Mouse (Mus musculus) stomach, embryonic 14.5 days (tissue): ENCODE measurements around the gene Mbnl2. TPM values are rescaled to one million over a fixed set of nuclear protein-coding genes. Genes with fewer than 3 reads are reported as not detected.

Experiments used
- ATAC-seq: fragments of 200-750 bp; cut with Nextera tagmentation; 2 replicates; pipeline ENCODE4 v1.8.0; 2017; ENCODE audit warnings: low read depth, moderate TSS enrichment; ENCODE audit not compliant: insufficient number of reproducible peaks, insufficient read depth, low FRiP score
- H3K27ac ChIP-seq: fragments of 300-500 bp; sonication (generic); 2 replicates; pipeline ENCODE4 v1.5.1; 2014; ENCODE audit warnings: mild to moderate bottlenecking, low read length, moderate library complexity, mixed read lengths
- H3K27me3 ChIP-seq: fragments of 300-500 bp; sonication (generic); 2 replicates; pipeline ENCODE4 v1.6.1; 2014; ENCODE audit warnings: low read length, control low read depth, mixed read lengths; ENCODE audit not compliant: control insufficient read depth, insufficient read depth
- H3K36me3 ChIP-seq: fragments of 300-500 bp; sonication (generic); 2 replicates; pipeline ENCODE4 v1.6.1; 2014; ENCODE audit warnings: mild to moderate bottlenecking, control low read depth, low read length, moderate library complexity, mixed read lengths; ENCODE audit not compliant: control insufficient read depth, insufficient read depth
- H3K4me1 ChIP-seq: fragments of 300-500 bp; sonication (generic); 2 replicates; pipeline ENCODE4 v1.6.1; 2014; ENCODE audit warnings: low read length, control low read depth, mixed read lengths; ENCODE audit not compliant: control insufficient read depth, insufficient read depth
- H3K4me2 ChIP-seq: fragments of 300-500 bp; sonication (generic); replicated peaks from 2 replicates; pipeline ENCODE4 v1.6.1; 2014; ENCODE audit warnings: low read depth, low read length, control low read depth
- H3K4me3 ChIP-seq: fragments of 300-500 bp; sonication (generic); 2 replicates; pipeline ENCODE4 v1.5.1; 2014; ENCODE audit warnings: low read depth, low read length, control low read depth
- H3K9ac ChIP-seq: fragments of 300-500 bp; sonication (generic); replicated peaks from 2 replicates; pipeline ENCODE4 v1.6.1; 2014; ENCODE audit warnings: low read depth, mild to moderate bottlenecking, control low read depth, low read length, moderate library complexity, mixed read lengths
- H3K9me3 ChIP-seq: fragments of 300-500 bp; sonication (generic); 2 replicates; pipeline ENCODE4 v1.6.1; 2016; ENCODE audit warnings: low read depth, low read length, control low read depth; ENCODE audit not compliant: control insufficient read depth
- WGBS: fragments of 180-500 bp; shearing (Covaris S2); extraction: QIAGEN DNeasy Blood & Tissue Kit; methylation state at CpG from one replicate; pipeline ENCODE4 v1.1.7; 2014; 5-methylcytosine and 5-hydroxymethylcytosine counted together
- polyA plus RNA-seq: library from polyadenylated mRNA; unstranded; fragments of >200 nt; fragmentation: Nextera tagmentation; extraction: Ambion mirVana; gene quantifications from 2 replicates; pipeline ENCODE4 v1.2.1, GENCODE M21; 2014

Mbnl2 gene
- 119 and 134 TPM in 2 replicates for polyA plus RNA-seq

- Histone ChIP-seq H3K4me1 (peaks cover 37% of the 10 kb centered on the region), H3K27ac (peak within 1 kb of the TSS; percentile 95), H3K9me3 (no peaks in the 10 kb centered on the region), H3K9ac (peak within 1 kb of the TSS; percentile 72), H3K27me3 (no peaks in the 10 kb centered on the region), H3K4me3 (peak within 1 kb of the TSS; percentile 75), H3K4me2 (peak within 1 kb of the TSS; percentile 96), H3K36me3 (no peaks in the 10 kb centered on the region)
- ATAC-seq: peak; percentile 97
- under 1% methylated on average over 35 of the region's 35 CpGs for WGBS
Observed at GRCm38 (mm10) chr14:120275246-120276238, at the start of gene Mbnl2. Mbnl2 (plus strand) TSS chr14:120275669.

GRCm38 (mm10) chr14:120232076-120232496 is 43.4 kb upstream of the Mbnl2 start:
- H3K9me3 ChIP-seq: no peaks in the 10 kb centered on the region
- 53% methylated on average over 7 of the region's 7 CpGs for WGBS
- H3K4me1 ChIP-seq: no peaks in the 10 kb centered on the region
- no peak for ATAC-seq
- H3K27me3 ChIP-seq: no peaks in the 10 kb centered on the region
- no peaks in the 10 kb centered on the region for H3K36me3 ChIP-seq
- H3K4me3 ChIP-seq: no peak overlapping the region
- no peak overlapping the region for H3K27ac ChIP-seq
- H3K9ac ChIP-seq: no peak overlapping the region
- no peak overlapping the region for H3K4me2 ChIP-seq

DNA sequence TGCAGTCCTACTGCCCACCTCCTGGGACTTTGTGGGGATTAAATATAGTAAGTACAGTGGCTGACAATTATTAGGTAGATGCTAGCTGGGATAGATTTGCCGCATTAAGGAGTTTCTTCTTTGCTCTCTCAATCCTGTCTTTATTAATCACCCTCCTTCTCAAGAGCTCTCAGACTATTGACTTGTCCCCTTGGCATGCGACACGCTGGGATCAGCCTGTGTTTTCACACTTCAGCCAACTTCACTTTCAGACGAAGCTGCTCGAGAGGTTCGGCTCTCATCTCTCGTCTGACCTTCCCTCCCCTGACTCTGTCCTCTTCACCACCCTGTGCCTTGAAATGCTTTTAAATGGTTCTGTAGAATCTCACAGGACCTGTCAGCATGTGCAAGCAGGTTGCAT is 39.9 kb upstream of the Mbnl2 start:
- Histone ChIP-seq H3K27ac (no peak overlapping the region), H3K4me3 (no peak overlapping the region), H3K36me3 (no peaks in the 10 kb centered on the region), H3K4me2 (no peak overlapping the region), H3K9me3 (no peaks in the 10 kb centered on the region), H3K9ac (no peak overlapping the region), H3K27me3 (no peaks in the 10 kb centered on the region), H3K4me1 (no peaks in the 10 kb centered on the region)
- ATAC-seq: no peak
- 56% methylated on average over 7 of the region's 7 CpGs for WGBS

DNA sequence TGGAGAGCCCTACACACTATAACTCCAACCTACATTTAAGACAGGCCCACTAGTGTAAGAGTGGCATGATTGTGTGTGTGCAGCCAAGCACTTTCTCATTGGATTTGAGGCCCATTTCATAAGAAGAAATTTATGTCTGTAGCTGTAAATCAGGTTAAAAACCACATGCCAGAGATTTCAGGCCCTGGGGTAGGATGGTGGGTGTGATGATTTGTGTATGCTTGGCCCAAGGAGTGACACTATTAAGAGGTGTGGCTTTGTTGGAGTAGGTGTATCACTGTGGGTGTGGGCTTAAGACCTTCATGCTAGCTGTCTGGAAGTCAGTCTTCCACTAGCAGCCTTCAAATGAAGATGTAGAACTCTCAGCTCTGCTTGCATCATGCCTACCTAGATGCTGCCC is 37.0 kb upstream of the Mbnl2 start:
- no peak for ATAC-seq
- no peaks in the 10 kb centered on the region for H3K9me3 ChIP-seq
- H3K4me1 ChIP-seq: no peaks in the 10 kb centered on the region
- H3K9ac ChIP-seq: no peak overlapping the region
- H3K4me2 ChIP-seq: no peak overlapping the region
- H3K27ac ChIP-seq: no peak overlapping the region
- no peaks in the 10 kb centered on the region for H3K27me3 ChIP-seq
- no peak overlapping the region for H3K4me3 ChIP-seq
- no peaks in the 10 kb centered on the region for H3K36me3 ChIP-seq

GRCm38 (mm10) chr14:120240209-120240608 is 35.3 kb upstream of the Mbnl2 start:
- 43% methylated on average over 4 of the region's 4 CpGs for WGBS
- no peak for ATAC-seq
- Histone ChIP-seq H3K9me3 (no peaks in the 10 kb centered on the region), H3K27me3 (no peaks in the 10 kb centered on the region), H3K4me2 (no peak overlapping the region), H3K4me3 (no peak overlapping the region), H3K4me1 (no peaks in the 10 kb centered on the region), H3K9ac (no peak overlapping the region), H3K27ac (no peak overlapping the region), H3K36me3 (no peaks in the 10 kb centered on the region)

DNA sequence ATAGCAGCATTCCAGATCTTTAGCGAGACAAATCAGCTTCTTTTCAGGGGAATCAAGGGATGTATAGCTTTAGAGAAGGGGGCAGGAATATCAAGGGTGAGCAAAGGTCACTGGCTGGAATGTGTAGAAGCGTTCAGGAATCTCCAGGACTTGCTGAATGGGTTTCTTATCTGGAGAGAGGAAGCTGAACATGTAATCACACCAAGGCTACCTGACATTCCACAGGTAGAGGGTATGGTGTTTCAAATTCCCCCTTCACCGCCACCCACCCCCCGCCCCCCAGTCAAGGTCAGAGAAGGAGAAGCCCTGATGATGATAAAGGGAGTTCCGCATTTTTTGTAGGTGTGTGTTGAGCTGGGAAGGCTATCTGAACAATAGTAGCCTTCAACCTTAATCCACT is 32.8 kb upstream of the Mbnl2 start:
- Histone ChIP-seq H3K36me3 (no peaks in the 10 kb centered on the region), H3K9ac (no peak overlapping the region), H3K27me3 (no peaks in the 10 kb centered on the region), H3K4me3 (no peak overlapping the region), H3K9me3 (no peaks in the 10 kb centered on the region), H3K27ac (no peak overlapping the region), H3K4me2 (no peak overlapping the region), H3K4me1 (no peaks in the 10 kb centered on the region)
- no peak for ATAC-seq
- 36% methylated on average over 5 of the region's 5 CpGs for WGBS

DNA sequence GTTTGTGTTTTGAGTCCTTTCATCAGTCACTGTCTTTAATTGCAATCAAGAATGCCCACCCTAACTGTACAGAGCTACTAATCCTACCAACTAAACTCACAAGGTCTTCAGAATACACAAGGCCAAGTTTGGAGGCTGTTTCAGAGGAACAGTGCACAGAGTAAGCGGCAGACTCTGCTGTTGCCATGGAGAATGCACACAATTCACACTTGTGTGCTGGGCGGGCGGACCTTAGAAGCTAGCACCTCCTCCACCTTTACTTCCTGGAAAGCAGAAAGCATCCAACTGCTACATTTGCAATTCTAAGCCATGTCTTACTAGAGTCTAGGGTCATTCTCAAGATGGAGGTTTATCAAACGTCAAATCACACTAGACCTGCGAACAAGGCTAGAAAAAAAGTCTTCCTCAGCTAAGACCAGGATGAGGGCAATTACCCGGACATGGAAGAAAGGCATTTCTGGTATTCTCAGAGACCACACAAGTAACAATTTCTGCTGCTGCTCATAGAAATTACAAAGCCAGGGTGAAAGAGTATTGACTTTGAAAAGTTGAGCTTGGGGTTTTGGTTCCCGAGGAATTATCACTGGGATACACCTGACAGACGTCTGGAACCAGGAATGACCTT is 30.3 kb upstream of the Mbnl2 start:
- ATAC-seq: no peak
- WGBS: 60% methylated on average over 8 of the region's 8 CpGs
- Histone ChIP-seq H3K27me3 (no peaks in the 10 kb centered on the region), H3K36me3 (no peaks in the 10 kb centered on the region), H3K4me1 (no peaks in the 10 kb centered on the region), H3K9ac (no peak overlapping the region), H3K4me3 (no peak overlapping the region), H3K4me2 (no peak overlapping the region), H3K9me3 (no peaks in the 10 kb centered on the region), H3K27ac (no peak overlapping the region)

DNA sequence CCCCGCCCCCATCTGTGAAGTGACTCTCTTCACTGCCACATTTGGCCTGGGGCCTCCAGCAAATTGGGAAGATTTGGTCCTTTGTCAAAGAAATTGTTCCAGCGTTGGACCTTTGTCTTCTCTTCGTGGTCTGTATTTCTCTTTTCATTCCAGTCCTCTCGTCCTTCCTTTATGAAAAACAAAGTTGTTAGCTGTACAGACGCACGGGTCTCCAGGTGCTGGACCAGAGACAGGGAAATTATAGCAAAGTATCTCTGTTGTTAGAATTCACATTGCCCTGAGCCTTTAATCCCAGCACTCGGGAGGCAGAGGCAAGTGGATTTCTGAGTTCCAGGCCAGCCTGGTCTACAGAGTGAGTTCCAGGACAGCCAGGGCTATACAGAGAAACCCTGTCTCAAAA is 22.1 kb upstream of the Mbnl2 start:
- no peaks in the 10 kb centered on the region for H3K9me3 ChIP-seq
- H3K4me2 ChIP-seq: no peak overlapping the region
- peaks cover 4% of the 10 kb centered on the region; the same call in 1 of the 2 replicates for H3K4me1 ChIP-seq
- no peak overlapping the region for H3K4me3 ChIP-seq
- H3K27ac ChIP-seq: no peak overlapping the region
- no peaks in the 10 kb centered on the region for H3K27me3 ChIP-seq
- no peak overlapping the region for H3K9ac ChIP-seq
- WGBS: 83% methylated on average over 7 of the region's 7 CpGs
- ATAC-seq: no peak
- no peaks in the 10 kb centered on the region for H3K36me3 ChIP-seq
